Mouse (Mus musculus) midbrain, embryonic 12.5 days (tissue): ENCODE measurements around the gene Gm15217. TPM values are rescaled to one million over a fixed set of nuclear protein-coding genes. Genes with fewer than 3 reads are reported as not detected.
A peak's percentile ranks its signal among the peaks of the same experiment; 100 is the strongest.

ENCODE experiments used
- ATAC-seq: fragments of 200-750 bp; cut with Nextera tagmentation; 2 replicates; pipeline ENCODE4 v1.8.0; 2017; ENCODE audit warnings: low read depth, moderate TSS enrichment, moderate library complexity; ENCODE audit not compliant: low FRiP score
- H3K27ac ChIP-seq: fragments of 300-500 bp; sonication (generic); replicated peaks from 2 replicates; pipeline ENCODE4 v1.5.1; 2016; ENCODE audit warnings: mild to moderate bottlenecking
- H3K27me3 ChIP-seq: fragments of 300-500 bp; sonication (generic); 2 replicates; pipeline ENCODE4 v1.6.1; 2016; ENCODE audit warnings: mild to moderate bottlenecking
- H3K36me3 ChIP-seq: fragments of 300-500 bp; sonication (generic); 2 replicates; pipeline ENCODE4 v1.6.1; 2016
- H3K4me1 ChIP-seq: fragments of 300-500 bp; sonication (generic); 2 replicates; pipeline ENCODE4 v1.6.1; 2016
- H3K4me2 ChIP-seq: fragments of 300-500 bp; sonication (generic); replicated peaks from 2 replicates; pipeline ENCODE4 v1.6.1; 2016; ENCODE audit warnings: mild to moderate bottlenecking, moderate library complexity
- H3K4me3 ChIP-seq: fragments of 300-500 bp; sonication (generic); 2 replicates; pipeline ENCODE4 v1.5.1; 2016; ENCODE audit warnings: mild to moderate bottlenecking
- H3K9ac ChIP-seq: fragments of 300-500 bp; sonication (generic); replicated peaks from 2 replicates; pipeline ENCODE4 v1.6.1; 2016; ENCODE audit warnings: mild to moderate bottlenecking, moderate library complexity
- H3K9me3 ChIP-seq: fragments of 300-500 bp; sonication (generic); 2 replicates; pipeline ENCODE4 v1.6.1; 2016; ENCODE audit warnings: mild to moderate bottlenecking
- WGBS: fragments of 180-500 bp; shearing (Covaris S2); methylation state at CpG from one replicate; pipeline ENCODE4 v1.1.7; 2016; 5-methylcytosine and 5-hydroxymethylcytosine counted together
- polyA plus RNA-seq: library from polyadenylated mRNA; unstranded; fragments of >200 nt; fragmentation: Nextera tagmentation; extraction: Ambion mirVana; gene quantifications from 2 replicates; pipeline ENCODE4 v1.2.1, GENCODE M21; 2016

Gm15217 gene
- polyA plus RNA-seq, 1 experiment from 2014 or later, result not detected

GRCm38 (mm10) chr14:46385701-46386477, 6.7 kb downstream of the Gm15217 start:
- under 1% methylated on average over 39 of the region's 39 CpGs for WGBS
- Histone ChIP-seq H3K4me3 (peak overlapping the region; percentile 51), H3K27ac (no peak overlapping the region), H3K9me3 (no peaks in the 10 kb centered on the region), H3K27me3 (peaks cover 93% of the 10 kb centered on the region), H3K4me1 (peaks cover 41% of the 10 kb centered on the region), H3K9ac (no peak overlapping the region), H3K36me3 (no peaks in the 10 kb centered on the region), H3K4me2 (peak overlapping the region; percentile 82)
- no peak for ATAC-seq

- WGBS, result under 1% methylated on average over 28 of the region's 28 CpGs
- H3K9ac ChIP-seq, result no peak overlapping the region; the same call in 1 of the 2 replicates
- no peaks in the 10 kb centered on the region for H3K36me3 ChIP-seq
- no peak overlapping the region for H3K27ac ChIP-seq
- H3K4me2 ChIP-seq, result peak overlapping the region; percentile 82
- peak overlapping the region; percentile 51 for H3K4me3 ChIP-seq
- peaks cover 93% of the 10 kb centered on the region for H3K27me3 ChIP-seq
- no peaks in the 10 kb centered on the region for H3K9me3 ChIP-seq
- peak; percentile 7; the same call in 1 of the 2 replicates for ATAC-seq
- H3K4me1 ChIP-seq, result peaks cover 41% of the 10 kb centered on the region
These were observed 7.5 kb downstream of the Gm15217 start for GRCm38 (mm10) chr14:46386478-46387356.

GRCm38 (mm10) chr14:46387357-46387671, 8.1 kb downstream of the Gm15217 start:
- H3K9me3 ChIP-seq, result no peaks in the 10 kb centered on the region
- no peak overlapping the region for H3K27ac ChIP-seq
- 0 out of 2 replicates have a peak overlapping the region, but pooled peaks have one; percentile 11 for H3K9ac ChIP-seq
- ATAC-seq, result peak; percentile 86
- H3K36me3 ChIP-seq, result no peaks in the 10 kb centered on the region
- peak overlapping the region; percentile 82 for H3K4me2 ChIP-seq
- H3K4me1 ChIP-seq, result peaks cover 41% of the 10 kb centered on the region
- peak overlapping the region; percentile 51 for H3K4me3 ChIP-seq
- WGBS, result under 1% methylated on average over 27 of the region's 27 CpGs
- H3K27me3 ChIP-seq, result peaks cover 92% of the 10 kb centered on the region

GRCm38 (mm10) chr14:46387821-46388481, 8.7 kb downstream of the Gm15217 start:
- peak; percentile 24 for ATAC-seq
- no peak overlapping the region for H3K27ac ChIP-seq
- 0 out of 2 replicates have a peak overlapping the region, but pooled peaks have one; percentile 11 for H3K9ac ChIP-seq
- peaks cover 92% of the 10 kb centered on the region for H3K27me3 ChIP-seq
- H3K4me3 ChIP-seq, result peak overlapping the region; percentile 51
- H3K4me1 ChIP-seq, result peaks cover 41% of the 10 kb centered on the region
- H3K36me3 ChIP-seq, result no peaks in the 10 kb centered on the region
- H3K9me3 ChIP-seq, result no peaks in the 10 kb centered on the region
- H3K4me2 ChIP-seq, result peak overlapping the region; percentile 82
- WGBS, result under 1% methylated on average over 41 of the region's 41 CpGs

- peak overlapping the region; percentile 82 for H3K4me2 ChIP-seq
- H3K4me3 ChIP-seq, result peak overlapping the region; percentile 51
- no peaks in the 10 kb centered on the region for H3K9me3 ChIP-seq
- peaks cover 41% of the 10 kb centered on the region for H3K4me1 ChIP-seq
- ATAC-seq, result no peak
- H3K27me3 ChIP-seq, result peaks cover 90% of the 10 kb centered on the region
- H3K27ac ChIP-seq, result no peak overlapping the region
- 1% methylated on average over 24 of the region's 27 CpGs for WGBS
- H3K9ac ChIP-seq, result no peak overlapping the region
- H3K36me3 ChIP-seq, result no peaks in the 10 kb centered on the region
These were observed 9.4 kb downstream of the Gm15217 start for GRCm38 (mm10) chr14:46388636-46389035.

- H3K27me3 ChIP-seq, result peaks cover 84% of the 10 kb centered on the region
- H3K4me3 ChIP-seq, result peak overlapping the region; percentile 34
- H3K4me2 ChIP-seq, result peak overlapping the region; percentile 50
- 6% methylated on average over 24 of the region's 24 CpGs for WGBS
- peaks cover 41% of the 10 kb centered on the region for H3K4me1 ChIP-seq
- no peak overlapping the region for H3K9ac ChIP-seq
- no peaks in the 10 kb centered on the region for H3K36me3 ChIP-seq
- no peak for ATAC-seq
- no peaks in the 10 kb centered on the region for H3K9me3 ChIP-seq
- no peak overlapping the region for H3K27ac ChIP-seq
These were observed 10.4 kb downstream of the Gm15217 start for GRCm38 (mm10) chr14:46389438-46390248.

- no peak for ATAC-seq
- H3K4me2 ChIP-seq, result peak within 1 kb of the TSS; percentile 50
- peaks cover 38% of the 10 kb centered on the region for H3K4me1 ChIP-seq
- 2% methylated on average over 26 of the region's 26 CpGs for WGBS
- no peak within 1 kb of the TSS for H3K9ac ChIP-seq
- H3K27me3 ChIP-seq, result peaks cover 78% of the 10 kb centered on the region
- H3K27ac ChIP-seq, result no peak within 1 kb of the TSS
- H3K36me3 ChIP-seq, result no peaks in the 10 kb centered on the region
- H3K9me3 ChIP-seq, result no peaks in the 10 kb centered on the region
- peak within 1 kb of the TSS; percentile 34 for H3K4me3 ChIP-seq
These were observed 11.1 kb downstream of the Gm15217 start, which contains the start of gene Bmp4 for GRCm38 (mm10) chr14:46390249-46390775. Bmp4 (minus strand) TSS chr14:46390669.

GRCm38 (mm10) chr14:46391621-46392170, 12.5 kb downstream of the Gm15217 start:
- Histone ChIP-seq H3K36me3 (no peaks in the 10 kb centered on the region), H3K27me3 (peaks cover 73% of the 10 kb centered on the region), H3K4me2 (no peak overlapping the region), H3K9ac (no peak overlapping the region), H3K4me1 (peaks cover 26% of the 10 kb centered on the region), H3K27ac (no peak overlapping the region), H3K4me3 (no peak overlapping the region), H3K9me3 (no peaks in the 10 kb centered on the region)
- ATAC-seq, result no peak
- 61% methylated on average over 6 of the region's 6 CpGs for WGBS

GRCm38 (mm10) chr14:46398091-46398695, 19.0 kb downstream of the Gm15217 start:
- WGBS, result 3% methylated on average over 27 of the region's 27 CpGs
- H3K4me2 ChIP-seq, result peak overlapping the region; percentile 47
- H3K27ac ChIP-seq, result no peak overlapping the region
- H3K4me1 ChIP-seq, result peaks cover 9% of the 10 kb centered on the region
- H3K4me3 ChIP-seq, result peak overlapping the region; percentile 31
- no peaks in the 10 kb centered on the region for H3K9me3 ChIP-seq
- peaks cover 42% of the 10 kb centered on the region for H3K27me3 ChIP-seq
- ATAC-seq, result no peak
- H3K9ac ChIP-seq, result no peak overlapping the region
- no peaks in the 10 kb centered on the region for H3K36me3 ChIP-seq

GRCm38 (mm10) chr14:46399925-46400324, 20.7 kb downstream of the Gm15217 start:
- 64% methylated on average over 2 of the region's 2 CpGs for WGBS
- H3K27me3 ChIP-seq, result peaks cover 39% of the 10 kb centered on the region
- H3K9ac ChIP-seq, result no peak overlapping the region
- H3K4me1 ChIP-seq, result peaks cover 9% of the 10 kb centered on the region
- H3K4me3 ChIP-seq, result no peak overlapping the region
- no peaks in the 10 kb centered on the region for H3K36me3 ChIP-seq
- no peaks in the 10 kb centered on the region for H3K9me3 ChIP-seq
- no peak for ATAC-seq
- H3K4me2 ChIP-seq, result no peak overlapping the region
- no peak overlapping the region for H3K27ac ChIP-seq
